Mouse (Mus musculus): ENCODE measurements around the gene Bmi1. TPM values are rescaled to one million over a fixed set of nuclear protein-coding genes. Genes with fewer than 3 reads are reported as not detected.

The Bmi1 gene
- 3.9 and 6.7 TPM in 2 replicates for polyA plus RNA-seq (2012; rRNA removed)

DNA sequence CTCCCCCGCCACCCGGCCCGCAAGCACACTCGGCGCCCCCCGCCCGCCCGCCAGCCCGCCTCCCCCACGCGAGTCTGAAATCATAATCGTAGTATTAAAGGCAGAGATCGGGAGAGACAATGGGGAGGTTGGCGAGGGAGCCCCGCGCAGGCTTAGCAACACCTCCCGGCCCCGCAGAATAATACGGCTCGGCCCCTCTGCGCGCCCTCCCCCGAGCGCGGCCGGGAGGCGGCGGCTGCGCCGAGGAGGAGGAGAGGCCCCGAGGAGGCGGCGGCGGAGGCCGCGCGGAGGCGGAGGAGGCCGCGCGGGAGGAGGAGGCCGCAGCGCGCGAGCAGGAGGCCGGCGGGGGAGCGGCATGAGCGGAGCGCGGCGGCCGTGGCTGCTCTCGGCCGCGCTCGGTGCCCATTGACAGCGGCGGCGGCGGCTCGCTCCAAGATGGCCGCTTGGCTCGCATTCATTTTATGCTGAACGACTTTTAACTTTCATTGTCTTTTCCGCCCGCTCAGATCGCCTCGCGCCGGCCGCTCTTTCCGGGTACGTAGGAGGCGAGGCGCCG, at the start of gene Bmi1:
Gene Bmi1, plus strand, starts transcription at position 83 of the 556 bp plus-strand sequence.

DNA sequence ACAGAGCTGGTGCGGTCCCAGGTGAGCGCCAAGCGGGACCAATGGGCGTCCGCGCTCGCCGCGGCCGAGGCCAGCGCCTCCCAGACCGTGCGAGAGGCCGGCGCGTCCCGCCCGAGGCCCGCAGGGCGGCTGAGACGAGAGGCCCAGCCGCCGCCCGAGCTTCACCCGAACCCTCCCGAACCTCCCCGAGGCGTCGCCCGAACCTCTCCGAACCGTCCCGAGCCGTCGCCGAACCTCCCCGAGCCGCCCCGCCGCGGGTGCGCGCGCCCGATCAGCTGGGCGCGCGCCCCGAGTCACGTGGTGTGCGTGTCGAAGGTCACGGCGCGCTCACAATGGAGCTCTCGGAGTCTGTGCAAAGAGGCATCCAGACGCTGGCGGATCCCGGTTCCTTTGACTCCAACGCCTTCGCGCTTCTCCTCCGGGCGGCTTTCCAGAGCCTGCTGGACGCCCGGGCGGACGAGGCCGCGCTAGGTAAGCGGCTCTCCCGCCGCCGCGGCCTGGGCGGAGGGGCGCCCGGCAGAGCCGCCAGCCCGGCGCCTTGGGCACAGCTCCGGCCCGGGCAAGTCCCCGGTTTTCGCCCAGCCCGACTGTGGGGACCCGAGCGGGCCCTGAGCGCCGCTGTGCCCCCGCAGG, 4.6 kb upstream of the Bmi1 start, which contains the start of gene Commd3:
Gene Commd3, plus strand, starts transcription at position 252 of the 633 bp plus-strand sequence.

DNA sequence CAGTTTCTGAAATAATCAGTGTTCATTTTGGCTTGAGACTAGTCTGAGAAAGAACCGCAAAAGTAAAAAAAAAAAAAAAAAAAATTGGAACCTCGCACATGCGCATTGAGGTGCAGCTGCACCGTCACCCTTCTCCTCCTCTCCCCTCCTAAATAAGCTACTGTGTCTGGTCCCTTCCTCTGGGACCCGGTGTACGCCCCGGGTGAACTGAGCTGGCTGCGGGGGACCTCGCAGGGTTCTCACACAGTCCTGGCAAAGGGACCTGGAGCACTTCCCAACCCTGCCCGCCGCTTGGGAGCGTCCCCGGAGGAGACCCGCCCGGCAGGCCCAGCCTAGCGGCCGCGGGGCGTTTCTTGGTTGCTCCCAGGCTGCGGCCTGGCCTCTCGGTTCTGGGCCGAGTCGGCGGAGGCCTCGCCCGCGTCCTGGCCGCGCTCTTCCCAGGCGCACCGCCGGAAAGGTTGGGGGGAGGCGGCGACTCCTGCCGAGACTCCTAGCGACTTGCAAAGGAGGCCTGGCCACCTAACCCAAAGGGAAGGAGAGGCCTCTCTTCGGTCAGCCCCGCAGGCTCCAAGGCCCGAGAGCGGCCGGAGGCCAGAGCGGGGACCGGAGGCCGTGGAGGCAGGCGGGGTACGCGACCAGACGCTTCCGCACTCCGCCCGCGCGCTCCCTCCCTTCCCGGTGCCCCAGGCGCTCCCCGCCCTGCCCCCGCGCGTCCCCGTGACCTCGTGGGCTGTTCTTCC, 17.2 kb downstream of the Bmi1 start, which contains the start of gene Spag6:
Gene Spag6, plus strand, starts transcription at position 162 of the 740 bp plus-strand sequence.

Other genes starting within 250 kb of the Bmi1 start
- gene Commd3, start 4.6 kb upstream of the Bmi1 start, polyA plus RNA-seq (2012; rRNA removed) = 30.0 and 32.7 TPM in 2 replicates
- gene Spag6, start 17.0 kb downstream of the Bmi1 start, polyA plus RNA-seq (2012; rRNA removed) = 0.79 and 0.84 TPM in 2 replicates

Data from colon, adult 2 months (tissue).